Mouse (Mus musculus) ES-E14 (cell line): ENCODE measurements around the gene Ddx10. TPM values are rescaled to one million over a fixed set of nuclear protein-coding genes. Genes with fewer than 3 reads are reported as not detected.

ENCODE experiments used
- DNase-seq: peaks from one replicate; pipeline ENCODE4 v3.0.0-alpha.2; 2013; ENCODE audit warnings: low read depth, low spot score
- H3K27ac ChIP-seq: 2 replicates; pipeline ENCODE4 v1.5.1; 2012; ENCODE audit warnings: low read depth, mild to moderate bottlenecking, low read length, moderate library complexity, mixed read lengths; ENCODE audit not compliant: poor library complexity, insufficient read depth, severe bottlenecking
- H3K36me3 ChIP-seq: 2 replicates; pipeline ENCODE4 v1.6.1; 2012; ENCODE audit warnings: mild to moderate bottlenecking, low read length, moderate library complexity, mixed read lengths; ENCODE audit not compliant: control insufficient read depth, poor library complexity, insufficient read depth, severe bottlenecking
- H3K4me1 ChIP-seq, 2 experiments: fragments of 150-350 bp in 1 of 2; sonication (generic) in 1 of 2; 2 replicates each; pipeline ENCODE4 v1.6.1; 2012; ENCODE audit warnings: low read length in 2 of 2, mild to moderate bottlenecking in 1 of 2, mixed read lengths in 1 of 2; ENCODE audit not compliant: control insufficient read depth in 2 of 2, insufficient read depth in 2 of 2, poor library complexity in 1 of 2
- H3K4me3 ChIP-seq, 2 experiments: fragments of 150-350 bp in 1 of 2; sonication (generic) in 1 of 2; 2 replicates each; pipeline ENCODE4 v1.5.1; 2012; ENCODE audit warnings: low read length in 2 of 2, low read depth in 1 of 2, mild to moderate bottlenecking in 1 of 2, mixed read lengths in 1 of 2; ENCODE audit not compliant: insufficient read depth in 1 of 2, poor library complexity in 1 of 2, severe bottlenecking in 1 of 2
- H3K9ac ChIP-seq: 2 replicates; pipeline ENCODE4 v1.6.1; 2012; ENCODE audit warnings: low read depth, mild to moderate bottlenecking, low read length, mixed read lengths; ENCODE audit not compliant: poor library complexity, insufficient read depth, severe bottlenecking
- H3K9me3 ChIP-seq: fragments of 150-350 bp; sonication (generic); 2 replicates; pipeline ENCODE4 v1.6.1; 2012; ENCODE audit warnings: low read depth, mild to moderate bottlenecking, low read length; ENCODE audit not compliant: control insufficient read depth, insufficient read depth
- CHD2 ChIP-seq: IDR thresholded peaks from 2 replicates; pipeline ENCODE4 v1.6.1; 2014; ENCODE audit warnings: mild to moderate bottlenecking, low read depth, low read length, inconsistent platforms
- HCFC1 ChIP-seq: IDR thresholded peaks from 2 replicates; pipeline ENCODE4 v1.6.1; 2012; ENCODE audit warnings: low read length, inconsistent platforms, borderline replicate concordance; ENCODE audit not compliant: insufficient read depth
- MAFK ChIP-seq: IDR thresholded peaks from 2 replicates; pipeline ENCODE4 v1.6.1; 2014; ENCODE audit warnings: mild to moderate bottlenecking, low read depth, low read length, inconsistent platforms; ENCODE audit not compliant: insufficient read depth
- ZC3H11A ChIP-seq: IDR thresholded peaks from 2 replicates; pipeline ENCODE4 v1.6.1; 2012; ENCODE audit warnings: low read depth, mild to moderate bottlenecking, inconsistent platforms, low read length, borderline replicate concordance
- ZNF384 ChIP-seq: IDR thresholded peaks from 2 replicates; pipeline ENCODE4 v1.6.1; 2012; ENCODE audit warnings: low read depth, low read length, inconsistent platforms
- in situ Hi-C, 2 experiments: fragments of 600-800 bp; cut with MboI; formaldehyde crosslinking; loops; one replicate each; pipeline ENCODE4 v1.15.1; 2025; ENCODE audit warnings: low sequenced_read_pairs in 2 of 2, inconsistent platforms in 1 of 2; ENCODE audit not compliant: unreplicated experiment in 2 of 2
- total RNA-seq: library from RNA; depleted of rRNA; stranded (reverse); fragments of 300-350 nt; gene quantifications from 2 replicates; pipeline ENCODE4 v1.2.3, GENCODE M21; 2012

The Ddx10 gene
- total RNA-seq, 1 experiment: 46.7 TPM

GRCm38 (mm10) chr9:53247516-53247915, 337 bp downstream of the Ddx10 start:
- H3K27ac ChIP-seq: no peak overlapping the region
- H3K4me3 ChIP-seq: peak overlapping the region; percentile 73 to 92
- peak; percentile 15 for DNase-seq
- in situ Hi-C loops: no loop called here
- H3K36me3 ChIP-seq: no peaks in the 10 kb centered on the region; the same call in 1 of the 2 replicates
- no peaks in the 10 kb centered on the region for H3K9me3 ChIP-seq
- peak overlapping the region; percentile 86 for H3K9ac ChIP-seq
- H3K4me1 ChIP-seq: peaks cover 0 to 2% of the 10 kb centered on the region in 2 experiments; a peak in 1 of 4 replicates
- no peak for TF ChIP-seq ZNF384
- TF ChIP-seq ZC3H11A: no peak
- TF ChIP-seq MAFK: no peak
- no peak for TF ChIP-seq HCFC1
- no peak for TF ChIP-seq CHD2

GRCm38 (mm10) chr9:53218181-53218580, 29.7 kb downstream of the Ddx10 start:
- no peak for DNase-seq
- in situ Hi-C loops: no loop called here
- H3K9me3 ChIP-seq: no peaks in the 10 kb centered on the region
- H3K4me1 ChIP-seq: no peaks in the 10 kb centered on the region
- no peaks in the 10 kb centered on the region for H3K36me3 ChIP-seq
- no peak overlapping the region for H3K9ac ChIP-seq
- no peak overlapping the region for H3K27ac ChIP-seq
- TF ChIP-seq HCFC1 (no peak), ZNF384 (no peak)
- H3K4me3 ChIP-seq: no peak overlapping the region

- no peaks in the 10 kb centered on the region for H3K4me1 ChIP-seq
- H3K9me3 ChIP-seq: no peaks in the 10 kb centered on the region
- TF ChIP-seq ZNF384: no peak
- TF ChIP-seq MAFK: no peak
- no peak for TF ChIP-seq ZC3H11A
- no peak for TF ChIP-seq CHD2
- TF ChIP-seq HCFC1: no peak
- no peak for DNase-seq
- no peak overlapping the region for H3K4me3 ChIP-seq
- H3K9ac ChIP-seq: no peak overlapping the region
- in situ Hi-C loops: no loop called here
- H3K36me3 ChIP-seq: peaks cover 6% of the 10 kb centered on the region
- no peak overlapping the region for H3K27ac ChIP-seq
Observed at GRCm38 (mm10) chr9:53208283-53208682, 39.6 kb downstream of the Ddx10 start.

- Histone ChIP-seq H3K36me3 (no peaks in the 10 kb centered on the region), H3K9ac (no peak overlapping the region), H3K4me3 (no peak overlapping the region), H3K9me3 (no peaks in the 10 kb centered on the region), H3K27ac (no peak overlapping the region), H3K4me1 (no peaks in the 10 kb centered on the region)
- DNase-seq: no peak
- no peak for TF ChIP-seq ZNF384
- no peak for TF ChIP-seq CHD2
- TF ChIP-seq MAFK: no peak
- no peak for TF ChIP-seq ZC3H11A
- TF ChIP-seq HCFC1: no peak
- in situ Hi-C loops: no loop called here
Observed at GRCm38 (mm10) chr9:53174590-53174989, 73.3 kb downstream of the Ddx10 start.

GRCm38 (mm10) chr9:53173258-53173657, 74.6 kb downstream of the Ddx10 start:
- TF ChIP-seq HCFC1 (no peak), MAFK (no peak), ZNF384 (no peak), CHD2 (no peak), ZC3H11A (no peak)
- Histone ChIP-seq H3K27ac (no peak overlapping the region), H3K9ac (no peak overlapping the region), H3K9me3 (no peaks in the 10 kb centered on the region), H3K4me1 (no peaks in the 10 kb centered on the region), H3K36me3 (no peaks in the 10 kb centered on the region), H3K4me3 (no peak overlapping the region)
- in situ Hi-C loops: no loop called here
- DNase-seq: peak; percentile 3
